Mouse (Mus musculus): ENCODE data around the gene Mboat2. TPM values are rescaled to one million over a fixed set of nuclear protein-coding genes. Genes with fewer than 3 reads are reported as not detected.
A peak's percentile ranks its signal among the peaks of the same experiment; 100 is the strongest.

Gene Mboat2
- polyA plus RNA-seq, 1 experiment from 2014 or later, result 72.5 TPM

- Histone ChIP-seq H3K9ac (replicated peaks) (no peak overlapping the region), H3K27me3 (no peaks in the 10 kb centered on the region), H3K4me1 (no peaks in the 10 kb centered on the region), H3K9me3 (no peaks in the 10 kb centered on the region), H3K4me3 (no peak overlapping the region), H3K27ac (replicated peaks) (no peak overlapping the region), H3K4me2 (replicated peaks) (no peak overlapping the region), H3K36me3 (peaks cover 14% of the 10 kb centered on the region; the same call in 1 of the 2 replicates)
- 86% methylated on average over 7 of the region's 7 CpGs for WGBS
- no peak for ATAC-seq (replicated peaks)
Observed at GRCm38 (mm10) chr12:24961821-24962220, 131.1 kb downstream of the Mboat2 start.

- H3K36me3 ChIP-seq, result peaks cover 14% of the 10 kb centered on the region; the same call in 1 of the 2 replicates
- no peak overlapping the region for H3K4me3 ChIP-seq
- no peaks in the 10 kb centered on the region for H3K4me1 ChIP-seq
- ATAC-seq (replicated peaks), result no peak
- H3K4me2 ChIP-seq (replicated peaks), result no peak overlapping the region
- no peaks in the 10 kb centered on the region for H3K9me3 ChIP-seq
- H3K9ac ChIP-seq (replicated peaks), result no peak overlapping the region
- no peaks in the 10 kb centered on the region for H3K27me3 ChIP-seq
- WGBS, result 80% methylated on average over 11 of the region's 11 CpGs
- H3K27ac ChIP-seq (replicated peaks), result no peak overlapping the region
Observed at GRCm38 (mm10) chr12:24962362-24962967, 131.8 kb downstream of the Mboat2 start.

- WGBS, result 62% methylated on average over 13 of the region's 13 CpGs
- Histone ChIP-seq H3K27ac (replicated peaks) (no peak overlapping the region), H3K27me3 (no peaks in the 10 kb centered on the region), H3K9me3 (no peaks in the 10 kb centered on the region), H3K4me1 (no peaks in the 10 kb centered on the region), H3K36me3 (peaks cover 14% of the 10 kb centered on the region; the same call in 1 of the 2 replicates), H3K4me3 (no peak overlapping the region), H3K4me2 (replicated peaks) (no peak overlapping the region), H3K9ac (replicated peaks) (no peak overlapping the region)
- no peak for ATAC-seq (replicated peaks)
Observed at GRCm38 (mm10) chr12:24963393-24964022, 132.8 kb downstream of the Mboat2 start.

GRCm38 (mm10) chr12:24965406-24965805 is 134.7 kb downstream of the Mboat2 start:
- Histone ChIP-seq H3K9ac (replicated peaks) (no peak overlapping the region), H3K4me2 (replicated peaks) (no peak overlapping the region), H3K27ac (replicated peaks) (no peak overlapping the region), H3K9me3 (no peaks in the 10 kb centered on the region), H3K4me3 (no peak overlapping the region), H3K27me3 (no peaks in the 10 kb centered on the region), H3K4me1 (no peaks in the 10 kb centered on the region), H3K36me3 (no peaks in the 10 kb centered on the region)
- WGBS, result 92% methylated on average over 6 of the region's 6 CpGs
- ATAC-seq (replicated peaks), result no peak

- Histone ChIP-seq H3K4me1 (no peaks in the 10 kb centered on the region), H3K9me3 (no peaks in the 10 kb centered on the region), H3K9ac (replicated peaks) (no peak overlapping the region), H3K4me3 (no peak overlapping the region), H3K4me2 (replicated peaks) (no peak overlapping the region), H3K27ac (replicated peaks) (no peak overlapping the region), H3K27me3 (no peaks in the 10 kb centered on the region), H3K36me3 (no peaks in the 10 kb centered on the region)
- 89% methylated on average over 2 of the region's 2 CpGs for WGBS
- no peak for ATAC-seq (replicated peaks)
Observed at GRCm38 (mm10) chr12:24966046-24966445, 135.4 kb downstream of the Mboat2 start.

- no peaks in the 10 kb centered on the region for H3K27me3 ChIP-seq
- WGBS, result 88% methylated on average over 5 of the region's 5 CpGs
- H3K4me2 ChIP-seq (replicated peaks), result no peak overlapping the region
- no peak for ATAC-seq (replicated peaks)
- peaks cover 7% of the 10 kb centered on the region for H3K4me1 ChIP-seq
- no peaks in the 10 kb centered on the region for H3K9me3 ChIP-seq
- no peak overlapping the region for H3K9ac ChIP-seq (replicated peaks)
- no peak overlapping the region for H3K27ac ChIP-seq (replicated peaks)
- no peaks in the 10 kb centered on the region for H3K36me3 ChIP-seq
- no peak overlapping the region for H3K4me3 ChIP-seq
Observed at GRCm38 (mm10) chr12:24971490-24972200, 141.0 kb downstream of the Mboat2 start.

- ATAC-seq (replicated peaks), result no peak
- 74% methylated on average over 8 of the region's 8 CpGs for WGBS
- no peaks in the 10 kb centered on the region for H3K27me3 ChIP-seq
- H3K4me1 ChIP-seq, result peaks cover 14% of the 10 kb centered on the region
- H3K9me3 ChIP-seq, result no peaks in the 10 kb centered on the region
- H3K4me3 ChIP-seq, result no peak overlapping the region
- no peaks in the 10 kb centered on the region for H3K36me3 ChIP-seq
- H3K27ac ChIP-seq (replicated peaks), result no peak overlapping the region
- no peak overlapping the region for H3K4me2 ChIP-seq (replicated peaks)
- H3K9ac ChIP-seq (replicated peaks), result no peak overlapping the region
Observed at GRCm38 (mm10) chr12:24972371-24973350, 142.0 kb downstream of the Mboat2 start.

GRCm38 (mm10) chr12:24973586-24973985 is 142.9 kb downstream of the Mboat2 start:
- 86% methylated on average over 5 of the region's 5 CpGs for WGBS
- H3K4me3 ChIP-seq, result no peak overlapping the region

GRCm38 (mm10) chr12:24974446-24975114 is 143.9 kb downstream of the Mboat2 start, which contains the start of gene Kidins220:
Gene Kidins220, plus strand, starts transcription at chr12:24974925.
- Histone ChIP-seq H3K27me3 (no peaks in the 10 kb centered on the region), H3K9ac (replicated peaks) (peak within 1 kb of the TSS; percentile 89), H3K27ac (replicated peaks) (peak within 1 kb of the TSS; percentile 96), H3K36me3 (0 out of 2 replicates have a peak, but pooled peaks cover 3% of the 10 kb centered on the region), H3K4me2 (replicated peaks) (peak within 1 kb of the TSS; percentile 38), H3K9me3 (no peaks in the 10 kb centered on the region), H3K4me3 (peak within 1 kb of the TSS; percentile 83), H3K4me1 (peaks cover 18% of the 10 kb centered on the region)
- ATAC-seq (replicated peaks), result peak; percentile 88
- 15% methylated on average over 29 of the region's 29 CpGs for WGBS

More at GRCm38 (mm10) chr12:24973586-24973985, 142.9 kb downstream of the Mboat2 start:
- H3K4me2 ChIP-seq (replicated peaks), result no peak overlapping the region
- no peaks in the 10 kb centered on the region for H3K36me3 ChIP-seq
- no peaks in the 10 kb centered on the region for H3K9me3 ChIP-seq
- H3K4me1 ChIP-seq, result peaks cover 14% of the 10 kb centered on the region
- no peak for ATAC-seq (replicated peaks)
- no peaks in the 10 kb centered on the region for H3K27me3 ChIP-seq
- no peak overlapping the region for H3K9ac ChIP-seq (replicated peaks)
- no peak overlapping the region for H3K27ac ChIP-seq (replicated peaks)

- H3K9ac ChIP-seq (replicated peaks), result peak overlapping the region; percentile 89
- ATAC-seq (replicated peaks), result peak; percentile 75
Observed at GRCm38 (mm10) chr12:24975115-24975733, 144.5 kb downstream of the Mboat2 start.

More at GRCm38 (mm10) chr12:24975115-24975733, 144.5 kb downstream of the Mboat2 start:
- Histone ChIP-seq H3K9me3 (no peaks in the 10 kb centered on the region), H3K36me3 (0 out of 2 replicates have a peak, but pooled peaks cover 3% of the 10 kb centered on the region), H3K4me1 (peaks cover 18% of the 10 kb centered on the region), H3K4me3 (peak overlapping the region; percentile 83), H3K4me2 (replicated peaks) (peak overlapping the region; percentile 38), H3K27ac (replicated peaks) (peak overlapping the region; percentile 96), H3K27me3 (no peaks in the 10 kb centered on the region)
- WGBS, result under 1% methylated on average over 31 of the region's 31 CpGs
